Mouse (Mus musculus) embryonic facial prominence, embryonic 14.5 days (tissue): ENCODE measurements around the gene Mybph. TPM values are rescaled to one million over a fixed set of nuclear protein-coding genes. Genes with fewer than 3 reads are reported as not detected.

Source experiments
- ATAC-seq: fragments of 200-750 bp; cut with Nextera tagmentation; 2 replicates; pipeline ENCODE4 v1.8.0; 2017; ENCODE audit warnings: low read depth, moderate number of reproducible peaks, moderate TSS enrichment
- DNase-seq: peaks from one replicate; pipeline ENCODE4 v3.0.0-alpha.2; 2015; ENCODE audit warnings: low spot score
- H3K27ac ChIP-seq: fragments of 300-500 bp; sonication (generic); replicated peaks from 2 replicates; pipeline ENCODE4 v1.5.1; 2014; ENCODE audit warnings: low read depth, mild to moderate bottlenecking, low read length, moderate library complexity
- H3K27me3 ChIP-seq: fragments of 300-500 bp; sonication (generic); replicated peaks from 2 replicates; pipeline ENCODE4 v1.6.1; 2014; ENCODE audit warnings: low read length; ENCODE audit not compliant: control insufficient read depth, insufficient read depth
- H3K36me3 ChIP-seq: fragments of 300-500 bp; sonication (generic); 2 replicates; pipeline ENCODE4 v1.6.1; 2014; ENCODE audit warnings: low read length, mixed read lengths; ENCODE audit not compliant: control insufficient read depth, insufficient read depth
- H3K4me1 ChIP-seq: fragments of 300-500 bp; sonication (generic); 2 replicates; pipeline ENCODE4 v1.6.1; 2014; ENCODE audit warnings: antibody characterized with exemption, low read length; ENCODE audit not compliant: control insufficient read depth, insufficient read depth
- H3K4me2 ChIP-seq: fragments of 300-500 bp; sonication (generic); 2 replicates; pipeline ENCODE4 v1.6.1; 2014; ENCODE audit warnings: low read depth, mild to moderate bottlenecking, low read length, moderate library complexity, mixed read lengths
- H3K4me3 ChIP-seq: fragments of 300-500 bp; sonication (generic); 2 replicates; pipeline ENCODE4 v1.5.1; 2014; ENCODE audit warnings: low read depth, mild to moderate bottlenecking, low read length
- H3K9ac ChIP-seq: fragments of 300-500 bp; sonication (generic); 2 replicates; pipeline ENCODE4 v1.6.1; 2014; ENCODE audit warnings: low read depth, mild to moderate bottlenecking, low read length, moderate library complexity, mixed read lengths
- H3K9me3 ChIP-seq: fragments of 300-500 bp; sonication (generic); 2 replicates; pipeline ENCODE4 v1.6.1; 2016; ENCODE audit warnings: low read length; ENCODE audit not compliant: control insufficient read depth
- WGBS: fragments of 180-500 bp; shearing (Covaris S2); extraction: QIAGEN DNeasy Blood & Tissue Kit; methylation state at CpG from one replicate; pipeline ENCODE4 v1.1.7; 2014; 5-methylcytosine and 5-hydroxymethylcytosine counted together
- polyA plus RNA-seq: library from polyadenylated mRNA; unstranded; fragments of >200 nt; fragmentation: Nextera tagmentation; extraction: Ambion mirVana; gene quantifications from 2 replicates; pipeline ENCODE4 v1.2.1, GENCODE M21; 2014

The Mybph gene
- polyA plus RNA-seq, 1 experiment from 2014 or later, result 157 TPM

DNA sequence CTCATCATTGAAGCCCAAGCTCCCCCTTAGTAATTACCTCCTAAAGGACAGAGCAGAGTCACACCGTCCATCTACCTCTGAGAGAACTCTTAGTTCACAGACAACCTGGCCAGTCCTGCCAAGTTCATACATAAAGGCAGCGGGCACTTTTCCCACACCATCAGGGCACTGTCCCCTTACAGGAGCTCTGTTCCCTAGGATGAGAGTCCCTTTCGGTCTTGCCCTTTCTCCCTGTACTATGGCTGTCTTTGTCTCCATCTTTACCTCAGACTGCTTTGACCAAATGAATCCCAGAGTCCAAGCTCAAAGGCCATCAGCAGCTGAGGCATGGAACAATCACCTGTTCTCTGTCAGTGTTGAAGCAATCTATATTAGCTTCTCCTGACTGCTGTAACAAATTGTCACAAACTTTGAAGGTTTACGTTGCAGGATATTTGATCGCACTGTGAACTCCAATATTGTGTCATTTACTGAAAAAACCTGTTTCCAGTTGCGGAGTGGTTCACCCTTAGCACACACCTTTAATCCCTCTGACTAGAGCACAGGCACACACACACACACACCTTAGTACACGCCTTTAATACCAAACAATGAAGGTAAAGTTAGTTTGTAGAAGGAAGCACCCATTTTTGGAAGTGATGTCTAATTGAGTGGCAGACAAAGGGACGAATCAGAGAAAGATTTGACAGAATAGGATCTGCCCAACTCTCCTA is 24.1 kb upstream of the Mybph start:
- H3K27me3 ChIP-seq, result no peaks in the 10 kb centered on the region
- no peak overlapping the region for H3K9ac ChIP-seq
- no peaks in the 10 kb centered on the region for H3K9me3 ChIP-seq
- WGBS, result 83% methylated on average over 8 of the region's 8 CpGs
- H3K4me2 ChIP-seq, result no peak overlapping the region
- no peaks in the 10 kb centered on the region for H3K36me3 ChIP-seq
- H3K4me1 ChIP-seq, result 0 out of 2 replicates have a peak, but pooled peaks cover 4% of the 10 kb centered on the region
- no peak overlapping the region for H3K27ac ChIP-seq
- H3K4me3 ChIP-seq, result no peak overlapping the region
- DNase-seq (no peak), ATAC-seq (no peak)

DNA sequence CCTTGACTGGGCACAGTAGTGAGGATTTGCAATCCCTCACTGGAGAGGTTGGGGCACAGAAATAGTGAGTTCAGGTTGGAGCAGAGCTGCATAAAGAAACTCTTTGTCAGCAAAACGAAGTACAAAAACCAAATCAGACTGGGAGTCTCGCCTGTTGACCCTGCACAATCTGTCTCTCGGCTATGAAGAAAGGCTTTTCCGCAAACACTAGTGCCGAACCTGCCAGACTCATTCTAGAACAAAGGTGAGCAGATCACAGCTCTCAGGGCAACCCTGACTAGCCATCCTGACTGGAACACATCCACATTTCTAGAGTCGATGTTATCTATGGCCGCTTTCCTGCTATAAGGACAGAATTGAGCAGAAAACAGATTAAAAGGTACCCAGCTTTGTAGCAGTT is 20.2 kb upstream of the Mybph start:
- DNase-seq (no peak), ATAC-seq (no peak)
- Histone ChIP-seq H3K4me3 (no peak overlapping the region), H3K4me2 (no peak overlapping the region), H3K27me3 (no peaks in the 10 kb centered on the region), H3K9ac (no peak overlapping the region), H3K27ac (no peak overlapping the region), H3K9me3 (no peaks in the 10 kb centered on the region), H3K36me3 (no peaks in the 10 kb centered on the region), H3K4me1 (no peaks in the 10 kb centered on the region)
- WGBS, result 57% methylated on average over 7 of the region's 7 CpGs

DNA sequence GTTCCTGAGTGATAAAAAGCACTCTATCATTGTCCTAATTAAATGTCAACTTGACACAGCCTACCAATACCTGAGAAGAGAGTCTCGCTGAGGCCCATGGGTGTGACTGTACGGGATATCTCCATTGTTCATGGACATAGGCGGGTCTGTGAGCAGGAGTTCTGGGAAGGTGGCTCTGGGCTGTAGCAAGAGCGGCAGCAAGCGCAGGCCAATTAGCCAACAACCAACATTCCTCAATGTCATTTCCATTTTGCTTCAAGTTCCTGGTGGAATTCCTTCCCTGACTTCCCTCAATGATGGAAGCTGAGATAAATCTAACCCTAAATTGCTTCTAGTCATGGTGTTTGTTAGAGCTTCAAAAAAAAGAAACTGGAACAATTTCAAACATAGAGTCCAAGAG is 15.3 kb upstream of the Mybph start:
- Histone ChIP-seq H3K27ac (no peak overlapping the region), H3K36me3 (no peaks in the 10 kb centered on the region)

DNA sequence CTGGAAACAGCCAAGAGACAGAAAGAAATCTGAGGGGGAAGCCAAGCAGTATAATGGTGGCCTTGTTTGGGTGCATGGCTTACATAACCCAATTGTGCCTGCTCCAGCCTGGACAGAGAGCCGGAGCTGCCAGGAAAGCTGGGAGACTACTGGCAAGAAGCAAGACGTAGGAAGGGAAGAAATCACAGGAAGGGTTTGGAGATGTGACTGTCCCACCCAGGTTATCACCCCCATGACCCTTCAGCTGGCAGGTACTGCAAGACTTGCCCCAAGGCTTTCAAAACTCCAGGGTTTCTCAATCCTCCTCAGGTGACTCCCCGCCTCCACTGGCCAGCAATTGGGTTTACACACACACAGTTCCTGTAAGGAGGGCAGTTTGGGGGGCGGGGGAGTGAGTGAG is 11.2 kb upstream of the Mybph start, which contains the start of gene Chil1:
TSS of gene Chil1 (plus strand) at position 152 of the 400 bp plus-strand sequence.
- Histone ChIP-seq H3K4me2 (no peak within 1 kb of the TSS), H3K9me3 (no peaks in the 10 kb centered on the region), H3K4me3 (no peak within 1 kb of the TSS), H3K9ac (no peak within 1 kb of the TSS), H3K27me3 (no peaks in the 10 kb centered on the region), H3K4me1 (peaks cover 7% of the 10 kb centered on the region; the same call in 1 of the 2 replicates), H3K36me3 (no peaks in the 10 kb centered on the region), H3K27ac (no peak within 1 kb of the TSS)
- DNase-seq (no peak), ATAC-seq (no peak)
- 40% methylated on average over 4 of the region's 4 CpGs for WGBS

More for the DNA sequence above, 15.3 kb upstream of the Mybph start:
- DNase-seq (no peak), ATAC-seq (no peak)
- Histone ChIP-seq H3K4me3 (no peak overlapping the region), H3K9me3 (no peaks in the 10 kb centered on the region), H3K27me3 (no peaks in the 10 kb centered on the region), H3K4me2 (no peak overlapping the region), H3K9ac (no peak overlapping the region), H3K4me1 (peaks cover 7% of the 10 kb centered on the region; the same call in 1 of the 2 replicates)
- WGBS, result 79% methylated on average over 5 of the region's 5 CpGs

DNA sequence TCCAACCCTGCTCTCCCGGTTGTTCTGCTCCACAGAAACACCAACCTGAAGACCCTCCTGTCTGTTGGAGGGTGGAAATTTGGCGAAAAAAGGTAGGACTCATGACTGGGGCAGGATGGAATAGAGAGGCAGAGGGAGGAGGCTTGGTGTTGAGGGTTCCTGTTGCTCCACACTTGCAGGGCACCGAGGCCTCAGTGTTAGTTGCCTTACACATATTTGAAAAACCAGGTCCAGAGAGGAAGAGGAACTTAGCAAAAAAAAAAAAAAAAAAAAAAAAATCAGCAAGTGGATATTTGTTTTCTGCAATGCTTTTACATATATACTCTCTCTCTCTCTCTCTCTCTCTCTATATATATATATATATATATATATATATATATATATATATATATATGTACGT is 9.2 kb upstream of the Mybph start:
- 88% methylated on average over 4 of the region's 4 CpGs for WGBS
- no peak for ATAC-seq
- Histone ChIP-seq H3K36me3 (no peaks in the 10 kb centered on the region), H3K27me3 (no peaks in the 10 kb centered on the region), H3K4me1 (peaks cover 7% of the 10 kb centered on the region; the same call in 1 of the 2 replicates), H3K4me2 (no peak overlapping the region), H3K9ac (no peak overlapping the region), H3K9me3 (no peaks in the 10 kb centered on the region), H3K4me3 (no peak overlapping the region), H3K27ac (no peak overlapping the region)
- no peak for DNase-seq

DNA sequence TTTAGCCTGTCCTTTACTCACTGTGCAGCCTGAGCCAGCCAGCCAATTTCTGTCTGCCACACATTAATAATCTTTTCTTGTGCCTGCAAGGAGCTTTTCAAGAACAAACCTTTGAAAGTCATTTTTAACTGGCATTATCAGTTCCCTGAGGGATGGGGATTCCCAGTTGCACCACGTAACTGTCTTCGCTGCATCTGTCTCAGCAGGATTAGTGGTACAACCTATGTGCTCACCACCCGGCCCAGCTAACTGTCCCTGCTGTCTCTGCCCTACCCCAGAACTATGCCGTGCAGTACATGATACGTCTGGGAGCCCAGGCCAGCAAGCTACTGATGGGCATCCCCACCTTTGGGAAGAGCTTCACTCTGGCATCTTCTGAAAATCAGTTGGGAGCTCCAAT is 5.0 kb upstream of the Mybph start:
- WGBS, result 67% methylated on average over 5 of the region's 5 CpGs
- H3K4me3 ChIP-seq, result no peak overlapping the region
- DNase-seq (no peak), ATAC-seq (no peak)
- H3K4me2 ChIP-seq, result no peak overlapping the region
- H3K4me1 ChIP-seq, result peaks cover 6% of the 10 kb centered on the region; the same call in 1 of the 2 replicates
- no peak overlapping the region for H3K9ac ChIP-seq
- H3K36me3 ChIP-seq, result no peaks in the 10 kb centered on the region
- no peaks in the 10 kb centered on the region for H3K27me3 ChIP-seq
- H3K27ac ChIP-seq, result no peak overlapping the region
- no peaks in the 10 kb centered on the region for H3K9me3 ChIP-seq

DNA sequence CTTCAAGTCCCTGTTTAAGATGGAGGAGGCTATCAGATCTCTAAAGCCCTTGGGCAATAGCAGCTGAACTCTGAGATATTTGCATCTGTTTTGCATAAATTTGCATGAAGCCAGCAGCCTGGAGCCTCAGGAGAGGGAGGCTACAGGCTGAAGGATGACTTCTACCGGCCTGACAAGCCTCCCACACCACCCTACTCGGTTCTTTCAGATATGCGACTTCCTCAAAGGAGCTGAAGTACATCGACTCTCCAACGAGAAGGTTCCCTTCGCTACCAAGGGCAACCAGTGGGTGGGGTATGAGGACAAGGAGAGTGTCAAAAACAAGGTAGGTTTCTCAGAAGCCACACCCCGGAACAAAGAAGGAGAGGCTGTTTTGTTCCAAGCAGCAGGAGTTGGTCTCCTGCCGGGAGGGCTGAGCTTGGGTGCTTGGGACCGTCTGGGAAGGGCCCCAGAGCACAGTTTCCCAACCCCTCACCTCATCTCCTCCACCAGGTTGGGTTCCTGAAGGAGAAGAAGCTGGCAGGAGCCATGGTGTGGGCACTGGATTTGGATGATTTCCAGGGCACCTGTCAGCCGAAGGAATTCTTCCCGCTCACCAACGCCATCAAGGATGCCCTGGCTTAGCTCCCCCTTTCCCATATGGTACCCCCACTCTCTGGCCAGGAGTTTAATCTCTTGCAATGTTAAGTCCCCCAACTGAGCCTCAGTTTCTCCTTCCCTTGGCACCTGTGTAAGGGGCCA is 4.1 kb upstream of the Mybph start:
- H3K9me3 ChIP-seq, result no peaks in the 10 kb centered on the region
- WGBS, result 27% methylated on average over 12 of the region's 12 CpGs
- no peaks in the 10 kb centered on the region for H3K36me3 ChIP-seq
- H3K4me1 ChIP-seq, result peaks cover 10% of the 10 kb centered on the region; the same call in 1 of the 2 replicates
- H3K27me3 ChIP-seq, result no peaks in the 10 kb centered on the region
- H3K9ac ChIP-seq, result no peak overlapping the region
- no peak overlapping the region for H3K4me3 ChIP-seq
- no peak overlapping the region for H3K27ac ChIP-seq
- no peak for ATAC-seq
- no peak overlapping the region for H3K4me2 ChIP-seq
- no peak for DNase-seq

DNA sequence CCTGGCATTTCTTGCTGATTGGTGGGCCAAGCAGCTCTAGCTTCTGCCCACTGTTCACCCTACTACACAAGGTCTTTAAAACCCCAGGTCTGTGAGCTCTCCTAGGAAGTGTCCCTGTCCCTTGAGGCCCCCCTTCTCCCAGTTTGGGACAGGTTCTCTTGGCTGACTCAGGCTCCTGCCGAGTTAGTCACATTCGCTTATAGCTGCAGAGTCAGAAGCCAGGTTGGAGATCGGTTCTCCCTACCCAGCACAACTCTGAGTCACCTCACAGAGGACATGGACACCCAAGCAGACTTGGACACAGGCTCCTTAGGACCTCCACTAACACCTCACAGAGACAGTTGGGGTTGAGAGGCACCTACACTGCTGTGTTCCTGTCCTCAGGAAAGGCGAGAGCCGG is 2.1 kb upstream of the Mybph start:
- no peaks in the 10 kb centered on the region for H3K36me3 ChIP-seq
- WGBS, result 84% methylated on average over 5 of the region's 5 CpGs
- DNase-seq, result no peak
- H3K27me3 ChIP-seq, result no peaks in the 10 kb centered on the region
- H3K4me2 ChIP-seq, result no peak overlapping the region
- H3K4me3 ChIP-seq, result no peak overlapping the region
- no peaks in the 10 kb centered on the region for H3K9me3 ChIP-seq
- no peak for ATAC-seq
- peaks cover 20% of the 10 kb centered on the region for H3K4me1 ChIP-seq
- H3K27ac ChIP-seq, result no peak overlapping the region
- no peak overlapping the region for H3K9ac ChIP-seq
